Mouse (Mus musculus) brain, embryonic 14.5 days (tissue): ENCODE data around the gene Ifitm2. TPM values are rescaled to one million over a fixed set of nuclear protein-coding genes. Genes with fewer than 3 reads are reported as not detected.

ENCODE experiments used
- DNase-seq: peaks from one replicate; pipeline ENCODE4 v3.0.0-alpha.2; 2011; ENCODE audit warnings: low read depth
- CTCF ChIP-seq: fragments of 200-500 bp; IDR thresholded peaks from 2 replicates; pipeline ENCODE4 v1.5.1; 2012; ENCODE audit warnings: inconsistent platforms, mild to moderate bottlenecking, moderate library complexity, borderline replicate concordance; ENCODE audit not compliant: insufficient read depth, insufficient read length; ENCODE audit errors: extremely low read depth
- POLR2A ChIP-seq: fragments of 200-500 bp; IDR thresholded peaks from 2 replicates; pipeline ENCODE4 v1.6.1; 2012; ENCODE audit warnings: mild to moderate bottlenecking, inconsistent platforms, borderline replicate concordance; ENCODE audit not compliant: poor library complexity, insufficient read depth, insufficient read length, severe bottlenecking; ENCODE audit errors: extremely low read depth
- polyA plus RNA-seq: library from polyadenylated mRNA; depleted of rRNA; stranded (reverse); fragments of >200 nt; gene quantifications from 2 replicates; pipeline ENCODE4 v1.2.3, GENCODE M21; 2012

Ifitm2 gene
- polyA plus RNA-seq, 1 experiment: 153 TPM

DNA sequence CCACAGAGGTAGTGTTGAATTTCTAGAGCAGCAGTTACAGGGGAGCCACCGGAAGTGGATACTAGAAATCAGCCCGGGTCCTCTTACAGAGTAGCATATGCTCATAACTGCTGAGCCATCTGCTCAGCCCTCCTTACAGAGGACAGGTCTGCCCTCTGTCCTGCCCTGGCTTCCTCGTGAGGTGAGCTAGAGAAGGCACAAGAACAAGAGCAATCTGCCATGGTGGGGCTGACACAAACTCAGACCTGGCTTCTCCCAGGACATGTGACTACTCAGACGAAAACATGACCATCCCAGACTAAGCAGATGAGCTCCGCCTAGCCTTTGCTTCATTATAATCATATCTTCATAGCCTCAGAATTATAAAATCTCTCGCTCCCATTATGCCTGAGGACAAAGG, 4.0 kb downstream of the Ifitm2 start:
- TF ChIP-seq CTCF (no peak), POLR2A (no peak)
- DNase-seq: no peak

DNA sequence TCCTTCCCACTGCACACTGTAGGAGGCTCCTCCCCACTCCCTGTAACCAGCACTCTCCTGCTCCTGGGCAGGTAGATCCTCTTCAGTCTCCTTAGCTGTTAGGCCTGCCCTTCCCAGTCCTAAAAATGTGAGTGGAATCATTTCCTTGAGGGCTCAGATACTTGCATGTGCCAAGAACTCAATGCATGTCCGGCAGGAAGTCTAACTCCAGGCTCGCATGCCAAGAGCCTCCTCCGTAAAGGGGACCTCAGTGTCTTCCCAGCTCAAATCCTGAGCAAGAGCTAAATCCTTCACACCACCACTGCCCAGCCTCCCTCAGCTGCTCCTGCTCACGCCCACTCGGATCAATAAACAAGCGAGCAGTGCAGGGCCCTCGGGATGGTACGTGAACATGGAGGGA, 4.7 kb downstream of the Ifitm2 start:
- TF ChIP-seq POLR2A: no peak
- TF ChIP-seq CTCF: no peak
- no peak for DNase-seq

DNA sequence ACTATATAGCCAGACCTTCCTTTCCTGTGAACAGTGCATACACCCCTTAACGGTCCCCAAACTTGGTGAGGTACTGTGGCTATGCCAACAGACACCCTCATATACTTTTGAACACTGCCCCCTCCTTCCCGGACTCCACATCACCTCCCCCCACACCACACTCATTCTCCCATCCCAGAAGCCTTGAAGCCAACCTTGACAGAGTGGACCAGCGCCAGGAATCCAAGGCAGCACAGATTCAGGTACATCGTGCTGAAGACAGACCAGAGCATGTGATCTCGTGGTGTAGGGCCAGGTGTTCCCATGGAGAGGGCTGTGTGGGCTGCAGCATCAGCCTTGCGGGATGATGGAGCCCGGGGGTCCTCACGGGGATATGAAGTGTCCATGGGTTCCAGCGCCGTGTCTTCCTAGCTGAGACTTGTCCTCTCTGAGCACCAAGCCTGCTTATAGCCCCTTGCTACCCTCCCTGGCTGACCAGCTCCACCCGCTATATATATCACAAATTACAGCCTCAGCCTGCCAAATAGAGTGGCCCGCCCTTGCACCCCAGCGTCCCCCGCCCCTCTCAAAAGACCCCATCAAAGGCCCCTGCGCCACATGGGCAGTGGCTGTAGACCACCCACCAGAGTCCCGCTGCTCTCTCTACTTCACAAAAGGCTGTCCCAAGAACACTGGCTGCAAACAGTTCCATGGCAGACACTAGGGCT, 5.8 kb downstream of the Ifitm2 start, which contains the start of gene Ifitm5:
Gene Ifitm5, minus strand, starts transcription at position 468 of the 707 bp plus-strand sequence.
- no peak for TF ChIP-seq CTCF
- no peak for TF ChIP-seq POLR2A

DNA sequence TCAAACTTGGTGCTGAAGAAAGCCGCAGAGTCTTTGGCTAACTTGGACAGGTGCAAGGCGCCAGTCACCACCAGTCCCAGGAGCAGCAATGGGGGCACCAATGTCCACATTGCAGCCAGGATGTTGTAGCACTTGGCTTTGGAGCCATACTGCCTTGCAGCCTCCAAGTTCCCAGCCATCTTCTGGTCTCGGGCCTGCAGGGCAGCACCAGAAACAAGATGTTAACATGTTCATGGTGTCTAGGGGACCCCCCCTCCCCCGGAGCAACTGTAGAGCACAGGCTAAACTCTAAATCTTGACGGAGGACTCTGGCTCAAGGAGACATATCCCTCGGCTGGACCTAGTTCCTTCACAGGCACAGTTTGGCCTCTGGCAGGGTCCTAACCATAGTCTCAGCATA, 6.5 kb downstream of the Ifitm2 start:
- no peak for DNase-seq
- TF ChIP-seq POLR2A (no peak), CTCF (no peak)

More for the DNA sequence above, 5.8 kb downstream of the Ifitm2 start, which contains the start of gene Ifitm5:
- DNase-seq: no peak

DNA sequence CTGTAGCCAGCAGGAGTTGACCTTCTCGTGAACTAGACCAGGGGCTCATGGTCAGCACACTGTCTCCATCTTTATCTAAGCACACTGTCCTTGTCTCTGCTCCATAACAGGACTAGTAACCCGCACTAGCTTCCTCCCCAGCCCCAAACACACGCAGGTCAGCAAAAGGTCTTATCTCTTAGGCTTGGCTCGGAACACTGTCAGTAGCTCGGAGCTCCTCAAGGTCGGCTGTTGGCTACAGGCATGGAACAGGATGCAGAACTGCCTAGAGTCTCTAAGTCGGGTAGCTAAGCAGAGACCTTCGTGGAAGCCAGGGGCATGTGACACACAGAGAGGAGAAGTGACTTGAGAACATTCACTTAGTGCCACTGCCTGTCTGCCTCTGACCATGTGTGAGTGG, 7.6 kb downstream of the Ifitm2 start:
- TF ChIP-seq POLR2A (no peak), CTCF (no peak)
- DNase-seq: no peak

DNA sequence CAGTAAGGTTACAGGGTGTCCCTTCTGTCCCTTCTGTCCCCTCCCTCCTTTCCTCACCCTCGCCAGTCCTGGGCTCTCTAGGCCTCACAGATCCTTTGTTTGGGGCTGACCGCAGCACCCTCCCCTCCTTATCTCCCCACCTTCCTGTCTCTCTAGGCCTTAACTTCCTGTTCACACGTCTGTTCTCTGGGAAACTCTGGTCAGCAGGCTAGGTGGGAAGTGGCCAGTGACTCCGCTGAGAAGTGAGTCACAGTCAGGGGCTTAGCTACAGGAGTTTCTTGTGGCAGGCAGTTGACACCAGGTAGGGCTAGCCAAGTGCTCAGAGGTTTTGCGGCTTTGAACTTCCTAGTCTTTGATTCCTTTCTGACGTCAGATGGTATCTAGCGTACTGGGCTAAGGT, 8.8 kb downstream of the Ifitm2 start:
- no peak for DNase-seq
- TF ChIP-seq POLR2A (no peak), CTCF (no peak)

DNA sequence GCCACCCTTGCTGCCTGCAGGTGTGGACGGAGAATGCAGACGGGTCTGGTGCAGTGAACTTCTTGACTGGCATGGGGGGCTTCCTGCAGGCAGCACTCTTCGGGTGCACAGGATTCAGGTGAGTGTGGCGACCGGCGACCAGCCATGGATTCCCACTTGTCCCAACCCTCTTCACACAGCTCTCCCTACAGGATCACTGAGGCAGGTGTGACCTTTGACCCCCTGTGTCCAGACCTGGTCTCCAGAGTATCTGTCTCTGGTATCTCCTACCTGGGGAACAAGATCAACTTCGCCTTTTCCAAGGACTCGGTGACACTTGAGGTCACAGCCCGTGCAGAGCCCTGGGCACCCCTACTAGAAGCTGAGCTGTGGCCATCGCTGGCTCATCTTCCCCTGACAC, 9.5 kb downstream of the Ifitm2 start:
- TF ChIP-seq CTCF: no peak
- no peak for TF ChIP-seq POLR2A
- no peak for DNase-seq

DNA sequence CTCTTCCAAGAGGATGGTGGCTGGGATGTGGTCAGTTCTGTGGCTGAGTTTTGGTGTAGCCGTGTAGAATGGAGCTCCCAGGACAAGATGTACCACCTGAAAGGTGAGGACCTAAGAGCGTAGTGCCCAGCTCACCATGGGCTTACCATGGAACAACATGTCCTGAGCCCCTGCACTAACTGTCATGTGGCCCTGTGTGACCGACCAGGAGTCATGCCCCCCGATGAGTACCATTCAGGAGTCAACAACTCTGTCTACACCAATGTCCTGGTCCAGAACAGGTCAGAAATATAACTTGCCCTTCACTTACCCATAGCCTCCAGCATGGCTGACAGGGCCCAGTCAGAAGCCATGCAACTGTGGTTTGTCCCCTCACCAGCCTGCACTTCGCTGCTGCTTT, 10.5 kb downstream of the Ifitm2 start:
- TF ChIP-seq CTCF (no peak), POLR2A (no peak)
- no peak for DNase-seq

DNA sequence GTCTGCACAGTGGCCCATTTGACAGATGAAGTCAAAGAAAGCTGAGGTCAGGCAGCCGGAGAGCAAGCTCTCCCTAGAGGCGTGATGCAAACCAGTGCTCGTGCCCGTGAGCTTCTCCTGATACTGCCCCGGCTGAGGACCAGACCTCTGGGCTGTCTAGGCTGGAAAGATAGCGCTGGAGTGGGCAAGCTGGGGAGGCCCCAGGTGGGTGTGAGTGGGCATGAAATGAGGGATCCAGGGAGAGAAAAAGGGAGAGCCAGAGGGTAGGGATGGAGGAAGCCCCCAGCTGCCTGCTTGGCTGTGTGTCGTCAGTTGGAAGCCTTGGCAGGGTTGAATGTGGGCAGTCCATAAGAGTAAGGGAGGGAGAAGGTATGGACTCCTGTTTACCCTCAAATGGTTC, 11.6 kb downstream of the Ifitm2 start:
- TF ChIP-seq POLR2A: no peak
- TF ChIP-seq CTCF: no peak
- no peak for DNase-seq

DNA sequence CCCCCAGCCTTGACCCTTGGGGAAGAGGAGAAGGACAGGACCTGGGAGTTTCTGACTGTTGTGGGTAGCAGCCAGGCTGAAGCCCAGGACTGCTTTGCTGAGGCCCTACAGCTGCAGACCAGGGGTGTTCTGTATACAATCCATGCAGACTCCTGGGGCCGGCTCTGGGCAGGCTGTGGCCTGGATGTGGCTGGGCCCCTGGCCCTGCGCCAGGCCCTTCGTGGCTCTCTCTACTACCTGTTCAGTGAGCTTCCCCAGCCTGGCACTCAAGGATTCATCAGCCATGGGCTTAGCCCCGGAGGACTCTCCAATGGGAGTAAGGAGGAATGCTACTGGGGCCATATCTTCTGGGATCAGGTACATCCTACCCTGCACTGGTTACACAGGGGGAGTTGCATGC, 12.4 kb downstream of the Ifitm2 start:
- DNase-seq: no peak
- TF ChIP-seq POLR2A: no peak
- no peak for TF ChIP-seq CTCF

DNA sequence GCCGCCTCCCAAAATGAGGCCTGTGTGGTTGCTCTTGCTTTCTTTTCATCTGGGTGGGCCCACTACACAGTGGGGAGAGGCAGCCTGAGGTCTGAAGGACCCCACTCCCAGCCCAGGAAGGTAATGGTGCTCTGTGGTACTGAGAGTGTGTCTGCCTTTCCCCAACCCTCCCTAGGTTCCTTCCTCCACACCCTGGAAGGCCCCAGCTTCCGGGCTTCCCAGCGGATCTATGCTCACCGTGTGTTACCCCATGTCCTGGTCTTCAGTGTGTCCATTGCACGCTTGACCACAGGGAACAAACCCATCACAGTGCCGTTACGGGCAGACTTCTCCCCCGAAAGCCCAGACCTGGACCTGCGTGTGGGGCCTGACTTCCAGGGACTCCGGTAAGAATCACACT, 13.0 kb downstream of the Ifitm2 start:
- no peak for TF ChIP-seq CTCF
- DNase-seq: no peak

DNA sequence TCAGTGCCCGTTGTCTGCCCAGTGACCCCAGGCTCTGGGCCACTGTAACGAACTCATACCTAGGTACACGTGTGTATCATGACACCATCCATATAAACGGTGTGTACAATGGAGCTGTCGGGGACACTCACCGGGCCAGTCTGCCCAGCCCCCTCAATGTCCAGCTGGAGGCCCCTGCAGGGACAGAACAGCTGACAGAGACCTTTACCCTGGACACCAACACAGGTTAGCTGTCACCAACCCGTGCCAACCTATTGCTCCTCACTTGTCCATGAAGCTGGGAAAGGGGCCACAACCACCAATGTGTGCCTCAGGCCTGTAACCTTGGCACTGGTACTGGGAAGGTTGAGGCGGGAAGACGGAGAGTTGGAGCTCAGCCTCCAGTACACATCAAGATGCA, 13.4 kb downstream of the Ifitm2 start:
- TF ChIP-seq CTCF (no peak), POLR2A (no peak)

More for the DNA sequence above, 13.4 kb downstream of the Ifitm2 start:
- DNase-seq: no peak
